Mouse (Mus musculus) embryonic facial prominence, embryonic 13.5 days (tissue): ENCODE measurements around the gene Gpr156. TPM values are rescaled to one million over a fixed set of nuclear protein-coding genes. Genes with fewer than 3 reads are reported as not detected.

Experiments
- ATAC-seq: fragments of 200-750 bp; cut with Nextera tagmentation; 2 replicates; pipeline ENCODE4 v1.8.0; 2017; ENCODE audit warnings: low read depth; ENCODE audit not compliant: insufficient number of reproducible peaks, insufficient read depth, low FRiP score, low TSS enrichment
- H3K27ac ChIP-seq: fragments of 300-500 bp; sonication (generic); 2 replicates; pipeline ENCODE4 v1.5.1; 2015; ENCODE audit warnings: moderate library complexity, mild to moderate bottlenecking, inconsistent platforms
- H3K27me3 ChIP-seq: fragments of 300-500 bp; sonication (generic); 2 replicates; pipeline ENCODE4 v1.6.1; 2015; ENCODE audit warnings: mild to moderate bottlenecking, inconsistent platforms
- H3K36me3 ChIP-seq: fragments of 300-500 bp; sonication (generic); 2 replicates; pipeline ENCODE4 v1.6.1; 2015; ENCODE audit warnings: mild to moderate bottlenecking, inconsistent platforms
- H3K4me1 ChIP-seq: fragments of 300-500 bp; sonication (generic); 2 replicates; pipeline ENCODE4 v1.6.1; 2015; ENCODE audit warnings: inconsistent platforms
- H3K4me2 ChIP-seq: fragments of 300-500 bp; sonication (generic); 2 replicates; pipeline ENCODE4 v1.6.1; 2015; ENCODE audit warnings: moderate library complexity, mild to moderate bottlenecking, inconsistent platforms
- H3K4me3 ChIP-seq: fragments of 300-500 bp; sonication (generic); 2 replicates; pipeline ENCODE4 v1.5.1; 2015; ENCODE audit warnings: mild to moderate bottlenecking, inconsistent platforms
- H3K9ac ChIP-seq: fragments of 300-500 bp; sonication (generic); 2 replicates; pipeline ENCODE4 v1.6.1; 2015; ENCODE audit warnings: mild to moderate bottlenecking, inconsistent platforms
- H3K9me3 ChIP-seq: fragments of 300-500 bp; sonication (generic); 2 replicates; pipeline ENCODE4 v1.6.1; 2016; ENCODE audit warnings: inconsistent platforms
- WGBS: fragments of 180-500 bp; shearing (Covaris S2); methylation state at CpG from one replicate; pipeline ENCODE4 v1.1.7; 2015; ENCODE audit warnings: mixed read lengths; 5-methylcytosine and 5-hydroxymethylcytosine counted together
- polyA plus RNA-seq: library from polyadenylated mRNA; unstranded; fragments of >200 nt; fragmentation: Nextera tagmentation; extraction: Ambion mirVana; gene quantifications from 2 replicates; pipeline ENCODE4 v1.2.1, GENCODE M21; 2015

The Gpr156 gene
- polyA plus RNA-seq, 1 experiment from 2014 or later = 0.58 TPM

- Histone ChIP-seq H3K4me1 (peaks cover 22% of the 10 kb centered on the region), H3K4me2 (no peak overlapping the region), H3K4me3 (no peak overlapping the region), H3K9ac (no peak overlapping the region), H3K27me3 (no peaks in the 10 kb centered on the region), H3K27ac (no peak overlapping the region), H3K36me3 (no peaks in the 10 kb centered on the region), H3K9me3 (no peaks in the 10 kb centered on the region)
- 80% methylated on average over 3 of the region's 3 CpGs for WGBS
- ATAC-seq = no peak
These were observed 73.5 kb downstream of the Gpr156 start for GRCm38 (mm10) chr16:37989796-37990195.

GRCm38 (mm10) chr16:37990553-37991344 lies 74.5 kb downstream of the Gpr156 start:
- H3K9ac ChIP-seq = no peak overlapping the region
- H3K27me3 ChIP-seq = no peaks in the 10 kb centered on the region
- H3K9me3 ChIP-seq = no peaks in the 10 kb centered on the region
- no peak overlapping the region for H3K4me2 ChIP-seq
- H3K36me3 ChIP-seq = no peaks in the 10 kb centered on the region
- no peak overlapping the region for H3K27ac ChIP-seq
- no peak overlapping the region for H3K4me3 ChIP-seq
- peak; percentile 38; the same call in 1 of the 2 replicates for ATAC-seq
- peaks cover 23% of the 10 kb centered on the region for H3K4me1 ChIP-seq
- 54% methylated on average over 10 of the region's 10 CpGs for WGBS

- no peaks in the 10 kb centered on the region for H3K9me3 ChIP-seq
- no peak overlapping the region for H3K4me2 ChIP-seq
- ATAC-seq = no peak
- no peak overlapping the region for H3K4me3 ChIP-seq
- no peak overlapping the region for H3K9ac ChIP-seq
- peaks cover 19% of the 10 kb centered on the region for H3K4me1 ChIP-seq
- no peaks in the 10 kb centered on the region for H3K36me3 ChIP-seq
- WGBS = 31% methylated on average over 8 of the region's 8 CpGs
- no peak overlapping the region for H3K27ac ChIP-seq
- H3K27me3 ChIP-seq = no peaks in the 10 kb centered on the region
These were observed 76.5 kb downstream of the Gpr156 start for GRCm38 (mm10) chr16:37992806-37993205.

DNA sequence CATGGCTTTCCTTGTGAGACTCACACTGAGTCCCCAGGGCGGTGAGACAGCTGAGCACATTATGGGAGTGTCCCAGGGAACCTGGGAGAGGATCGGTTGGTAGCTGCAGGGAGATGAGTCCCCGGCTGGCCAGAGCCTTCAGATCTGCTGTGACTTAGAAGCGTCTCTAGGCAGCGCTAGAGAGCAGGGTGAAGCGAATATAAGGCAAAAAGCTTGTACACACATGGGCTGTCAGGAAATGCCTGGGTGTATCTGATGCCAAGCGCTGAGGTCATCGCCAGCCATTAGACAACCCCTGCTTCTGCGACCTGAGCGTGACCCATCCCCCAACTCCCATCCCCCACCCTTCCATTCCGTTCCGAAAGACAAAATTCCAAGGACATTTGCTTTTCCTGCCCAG lies 78.4 kb downstream of the Gpr156 start:
- Histone ChIP-seq H3K4me2 (peak overlapping the region; percentile 38), H3K4me1 (peaks cover 13% of the 10 kb centered on the region), H3K36me3 (no peaks in the 10 kb centered on the region), H3K9ac (no peak overlapping the region), H3K27me3 (no peaks in the 10 kb centered on the region), H3K9me3 (no peaks in the 10 kb centered on the region), H3K4me3 (no peak overlapping the region), H3K27ac (no peak overlapping the region)
- WGBS = 11% methylated on average over 12 of the region's 12 CpGs
- ATAC-seq = 0 out of 2 replicates have a peak, but pooled peaks have one; percentile 33

GRCm38 (mm10) chr16:37997771-37998170 lies 81.5 kb downstream of the Gpr156 start:
- no peak overlapping the region for H3K27ac ChIP-seq
- no peak overlapping the region for H3K4me3 ChIP-seq
- 52% methylated on average over 4 of the region's 4 CpGs for WGBS
- H3K9ac ChIP-seq = no peak overlapping the region
- no peaks in the 10 kb centered on the region for H3K27me3 ChIP-seq
- H3K4me2 ChIP-seq = no peak overlapping the region
- no peaks in the 10 kb centered on the region for H3K36me3 ChIP-seq
- peaks cover 13% of the 10 kb centered on the region for H3K4me1 ChIP-seq
- ATAC-seq = no peak
- no peaks in the 10 kb centered on the region for H3K9me3 ChIP-seq

GRCm38 (mm10) chr16:37999762-38000161 lies 83.5 kb downstream of the Gpr156 start:
- 89% methylated on average over 1 of the region's 1 CpGs for WGBS
- Histone ChIP-seq H3K4me3 (no peak overlapping the region), H3K27me3 (no peaks in the 10 kb centered on the region), H3K9me3 (no peaks in the 10 kb centered on the region), H3K4me2 (no peak overlapping the region), H3K36me3 (no peaks in the 10 kb centered on the region), H3K4me1 (peaks cover 9% of the 10 kb centered on the region; the same call in 1 of the 2 replicates), H3K27ac (no peak overlapping the region), H3K9ac (no peak overlapping the region)
- no peak for ATAC-seq

- H3K9me3 ChIP-seq = no peaks in the 10 kb centered on the region
- H3K27me3 ChIP-seq = no peaks in the 10 kb centered on the region
- no peak overlapping the region for H3K4me3 ChIP-seq
- no peak for ATAC-seq
- 28% methylated on average over 7 of the region's 7 CpGs for WGBS
- 0 out of 2 replicates have a peak overlapping the region, but pooled peaks have one; percentile 44 for H3K9ac ChIP-seq
- H3K4me1 ChIP-seq = 0 out of 2 replicates have a peak, but pooled peaks cover 7% of the 10 kb centered on the region
- H3K27ac ChIP-seq = peak overlapping the region; percentile 29; the same call in 1 of the 2 replicates
- no peaks in the 10 kb centered on the region for H3K36me3 ChIP-seq
- H3K4me2 ChIP-seq = no peak overlapping the region
These were observed 83.9 kb downstream of the Gpr156 start for GRCm38 (mm10) chr16:38000178-38000577.

- no peaks in the 10 kb centered on the region for H3K27me3 ChIP-seq
These were observed 85.5 kb downstream of the Gpr156 start for GRCm38 (mm10) chr16:38001766-38002165.

DNA sequence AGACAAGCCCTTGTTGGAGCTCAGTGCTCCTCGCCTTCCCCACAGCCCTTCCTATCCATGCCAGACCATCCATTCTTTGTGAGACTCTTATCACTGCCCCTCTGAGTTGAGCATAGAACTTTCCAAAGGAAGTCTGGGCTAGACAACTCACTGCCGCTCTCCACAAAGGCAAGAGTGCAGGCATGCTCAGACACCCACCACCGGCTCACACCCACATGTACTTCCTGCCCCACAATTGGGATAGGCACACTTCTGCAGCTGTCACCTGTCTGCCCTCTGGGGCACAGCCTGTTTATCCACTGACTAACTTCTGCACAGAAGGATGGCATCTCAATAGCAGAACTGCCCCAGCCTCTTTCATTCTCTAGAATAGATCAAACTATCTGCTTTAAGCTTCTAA lies 86.2 kb downstream of the Gpr156 start:
- H3K9me3 ChIP-seq = no peaks in the 10 kb centered on the region
- whole genome bisulfite sequencing = 80% methylated on average over 3 of the region's 3 CpGs
- H3K27ac ChIP-seq = no peak overlapping the region
- 0 out of 2 replicates have a peak, but pooled peaks cover 7% of the 10 kb centered on the region for H3K4me1 ChIP-seq
- H3K9ac ChIP-seq = no peak overlapping the region
- no peak overlapping the region for H3K4me3 ChIP-seq
- H3K4me2 ChIP-seq = no peak overlapping the region
- H3K36me3 ChIP-seq = no peaks in the 10 kb centered on the region
- H3K27me3 ChIP-seq = no peaks in the 10 kb centered on the region
- ATAC-seq = no peak

More at GRCm38 (mm10) chr16:38001766-38002165, 85.5 kb downstream of the Gpr156 start:
- WGBS = 53% methylated on average over 2 of the region's 2 CpGs
- Histone ChIP-seq H3K4me3 (no peak overlapping the region), H3K9ac (no peak overlapping the region), H3K9me3 (no peaks in the 10 kb centered on the region), H3K4me2 (no peak overlapping the region), H3K36me3 (no peaks in the 10 kb centered on the region), H3K27ac (no peak overlapping the region), H3K4me1 (0 out of 2 replicates have a peak, but pooled peaks cover 7% of the 10 kb centered on the region)
- ATAC-seq = no peak

DNA sequence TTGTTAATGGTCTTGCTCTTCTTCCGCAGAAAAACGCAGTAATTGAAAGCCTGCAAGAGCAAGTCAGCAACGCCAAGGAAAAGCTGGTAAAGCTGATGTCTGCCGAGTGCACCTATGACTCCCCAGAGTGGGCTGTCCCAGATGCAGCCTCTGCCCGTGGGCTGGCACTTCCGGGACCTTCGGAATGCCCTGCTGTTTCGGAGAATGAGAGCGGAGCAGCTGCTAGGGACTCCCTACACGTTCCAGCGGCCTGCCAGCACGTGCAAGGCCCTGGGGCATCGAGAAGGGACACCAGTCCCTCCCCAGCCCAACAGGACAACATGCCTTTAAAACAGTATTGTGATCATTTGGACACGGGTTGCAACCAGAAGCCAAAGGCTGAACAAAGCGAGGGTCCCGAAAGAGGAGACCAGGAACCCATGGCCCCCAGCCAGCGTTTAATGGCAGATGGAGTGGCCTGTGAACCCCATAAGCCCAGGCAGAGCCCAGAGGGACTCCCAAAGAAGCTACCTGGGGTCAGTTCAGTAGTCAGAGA lies 88.3 kb downstream of the Gpr156 start:
- Histone ChIP-seq H3K9me3 (no peaks in the 10 kb centered on the region), H3K27ac (no peak overlapping the region), H3K4me1 (0 out of 2 replicates have a peak, but pooled peaks cover 7% of the 10 kb centered on the region), H3K36me3 (no peaks in the 10 kb centered on the region), H3K4me3 (no peak overlapping the region), H3K4me2 (no peak overlapping the region), H3K9ac (no peak overlapping the region), H3K27me3 (no peaks in the 10 kb centered on the region)
- 84% methylated on average over 17 of the region's 17 CpGs for WGBS
- ATAC-seq = no peak

- H3K27me3 ChIP-seq = no peaks in the 10 kb centered on the region
- H3K27ac ChIP-seq = no peak overlapping the region
- no peaks in the 10 kb centered on the region for H3K9me3 ChIP-seq
- WGBS = 87% methylated on average over 10 of the region's 10 CpGs
- H3K4me2 ChIP-seq = no peak overlapping the region
- H3K9ac ChIP-seq = no peak overlapping the region
- H3K36me3 ChIP-seq = no peaks in the 10 kb centered on the region
- no peak overlapping the region for H3K4me3 ChIP-seq
- no peak for ATAC-seq
- no peaks in the 10 kb centered on the region for H3K4me1 ChIP-seq
These were observed 89.2 kb downstream of the Gpr156 start for GRCm38 (mm10) chr16:38005471-38005870.

DNA sequence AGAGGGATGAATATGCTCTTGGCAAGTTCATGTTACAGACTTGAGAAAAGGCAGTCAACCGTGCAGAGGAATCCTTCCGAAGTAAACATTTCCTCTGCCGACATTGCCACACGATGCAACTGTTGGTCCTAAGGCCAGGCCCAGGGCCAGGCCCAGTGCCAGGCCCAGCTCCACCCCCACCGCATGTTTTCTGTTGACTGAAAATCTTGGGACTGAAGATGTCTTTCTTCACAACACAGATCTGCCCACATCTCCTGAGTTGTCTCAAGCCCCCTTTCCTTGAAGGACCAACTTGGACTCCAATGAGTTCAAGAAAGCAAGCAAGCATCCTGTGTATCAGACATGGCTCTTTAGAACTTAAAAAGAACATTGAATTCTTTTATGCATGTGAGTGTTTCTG lies 92.1 kb downstream of the Gpr156 start:
- Histone ChIP-seq H3K4me2 (no peak overlapping the region), H3K27me3 (no peaks in the 10 kb centered on the region), H3K4me1 (no peaks in the 10 kb centered on the region), H3K27ac (no peak overlapping the region), H3K9ac (no peak overlapping the region), H3K4me3 (no peak overlapping the region), H3K9me3 (no peaks in the 10 kb centered on the region), H3K36me3 (no peaks in the 10 kb centered on the region)
- no peak for ATAC-seq
- WGBS = 79% methylated on average over 5 of the region's 5 CpGs
